ENCODE assay signal across 10 mouse cellular contexts in the genomic region with DNA sequence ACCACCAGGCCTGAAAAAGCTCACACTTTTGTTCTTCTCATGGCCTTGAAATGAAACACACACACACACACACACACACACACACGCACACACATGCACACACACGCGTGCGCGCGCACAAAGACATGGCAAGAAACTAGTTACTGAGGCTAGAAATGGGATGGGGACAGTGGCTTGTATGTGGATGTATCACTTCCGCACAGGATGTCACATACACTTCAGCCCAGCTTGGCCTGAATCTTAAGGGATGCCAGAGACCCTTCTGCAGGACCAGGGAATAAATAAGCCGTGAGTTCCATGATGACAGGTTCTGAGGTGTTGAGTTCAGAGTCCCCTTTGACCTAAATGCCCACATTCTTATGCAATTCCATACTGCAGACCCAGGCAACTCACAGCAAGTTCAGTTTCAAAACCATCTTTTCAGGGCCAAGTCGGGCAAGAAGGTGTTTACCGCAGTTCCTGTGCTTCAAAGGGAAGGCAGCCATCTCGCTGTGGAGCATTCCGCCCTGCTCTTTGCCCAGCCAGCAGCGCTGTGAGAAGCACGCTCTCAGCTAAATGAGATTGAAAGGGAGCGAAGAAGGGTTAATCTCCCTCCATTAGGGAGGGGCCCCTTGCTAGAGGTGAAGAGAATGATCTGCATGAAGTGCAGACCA. TPM values are rescaled to one million over a fixed set of nuclear protein-coding genes. Genes with fewer than 3 reads are reported as not detected.
DNase-seq lines count a peak whose midpoint lies in the region; ATAC-seq lines count a peak whose summit lies in the region.
"Had no signal": no experiment of that assay in that cellular context is flagged by ENCODE, and none has a peak within 500 bp of the region (broad histone marks: within the 10 kb centered on the region; RNA-seq: fewer than 3 reads in every experiment).

No protein-coding gene starts in this region.

- no peak overlapping the region for H3K4me2 ChIP-seq in intestine, embryonic 16.5 days (ENCODE audit: low read depth, low read length)
- no peak overlapping the region for H3K4me2 ChIP-seq in stomach, embryonic 16.5 days (ENCODE audit: low read depth, low read length)
- H3K4me2 ChIP-seq: embryonic facial prominence, embryonic 13.5 days had no signal

- no peak overlapping the region for H3K4me3 ChIP-seq in intestine, embryonic 16.5 days (ENCODE audit: low read length)
- H3K4me3 ChIP-seq in stomach, embryonic 16.5 days (replicated peaks; ENCODE audit: low read length), result no peak overlapping the region
- H3K4me3 ChIP-seq: embryonic facial prominence, embryonic 13.5 days had no signal

- no peak overlapping the region for H3K9ac ChIP-seq in intestine, embryonic 16.5 days (ENCODE audit: low read depth, low read length)
- no peak overlapping the region for H3K9ac ChIP-seq in stomach, embryonic 16.5 days (ENCODE audit: low read length)
- H3K9ac ChIP-seq: embryonic facial prominence, embryonic 13.5 days had no signal

- no peaks in the 10 kb centered on the region for H3K36me3 ChIP-seq in intestine, embryonic 16.5 days (ENCODE audit: control insufficient read depth, insufficient read depth, low read length)
- H3K36me3 ChIP-seq in stomach, embryonic 16.5 days (ENCODE audit: control insufficient read depth, insufficient read depth, low read length), result no peaks in the 10 kb centered on the region
- H3K36me3 ChIP-seq: embryonic facial prominence, embryonic 13.5 days had no signal

- no peak for ATAC-seq in intestine, embryonic 16.5 days
- no peak for ATAC-seq in stomach, embryonic 16.5 days (ENCODE audit: insufficient read depth, low FRiP score)

- DNase-seq in adrenal gland, postnatal 10 days, result peak; percentile 56
- no peak for DNase-seq in adrenal gland, postnatal 25 days
- peak; percentile 62 for DNase-seq in retina, postnatal 1 day
- DNase-seq in retina, embryonic 14.5 days (ENCODE audit: low spot score), result no peak
- no peak for DNase-seq in cerebellum, postnatal 14 days
- DNase-seq in layer of hippocampus, adult 8-10 months (ENCODE audit: low spot score in 2 of 2), result no peak
- DNase-seq: cerebellum, adult 11 months had no signal

- 77% methylated on average over 15 of the region's 15 CpGs for WGBS in intestine, embryonic 16.5 days
- 74% methylated on average over 15 of the region's 15 CpGs for WGBS in stomach, embryonic 16.5 days

- H3K27ac ChIP-seq in intestine, embryonic 16.5 days (ENCODE audit: low read length), result peak overlapping the region; percentile 70
- peak overlapping the region; percentile 45 for H3K27ac ChIP-seq in stomach, embryonic 16.5 days (ENCODE audit: low read length)
- H3K27ac ChIP-seq: embryonic facial prominence, embryonic 13.5 days had no signal

- H3K9me3 ChIP-seq in intestine, embryonic 16.5 days (ENCODE audit: control insufficient read depth, low read length), result no peaks in the 10 kb centered on the region
- no peaks in the 10 kb centered on the region for H3K9me3 ChIP-seq in stomach, embryonic 16.5 days (replicated peaks; ENCODE audit: control insufficient read depth, low read length)
- H3K9me3 ChIP-seq: embryonic facial prominence, embryonic 13.5 days had no signal

- H3K27me3 ChIP-seq in intestine, embryonic 16.5 days (replicated peaks; ENCODE audit: control insufficient read depth, insufficient read depth, low read length), result no peaks in the 10 kb centered on the region
- H3K27me3 ChIP-seq in stomach, embryonic 16.5 days (ENCODE audit: control insufficient read depth, insufficient read depth, low read length), result no peaks in the 10 kb centered on the region
- H3K27me3 ChIP-seq: embryonic facial prominence, embryonic 13.5 days had no signal

- H3K4me1 ChIP-seq in intestine, embryonic 16.5 days (ENCODE audit: control insufficient read depth, insufficient read depth, low read length), result no peaks in the 10 kb centered on the region
- peaks cover 6% of the 10 kb centered on the region; the same call in 1 of the 2 replicates for H3K4me1 ChIP-seq in stomach, embryonic 16.5 days (ENCODE audit: control insufficient read depth, insufficient read depth, low read length)

RNA-seq across cellular contexts. Expression of gene Zbtb38, which starts 11.8 kb away (rescaled TPM):
- total RNA-seq in adrenal gland, postnatal 10 days (2021), result 10 to 100 TPM; 35.7 to 37.8 TPM
- 56.5 and 65.6 TPM in 2 replicates for total RNA-seq in adrenal gland, postnatal 25 days (2021)
- polyA plus RNA-seq in intestine, embryonic 16.5 days (2015; fragmentation: Nextera tagmentation; extraction: Ambion mirVana), result 20.3 and 20.6 TPM in 2 replicates
- 19.4 and 21.2 TPM in 2 replicates for polyA plus RNA-seq in stomach, embryonic 16.5 days (2015; fragmentation: Nextera tagmentation; extraction: Ambion mirVana)
- 10 to 100 TPM; 57.5 to 68.1 (median 62.3) TPM for total RNA-seq in layer of hippocampus, adult 8-10 months (2022)

Comparison
In these comparisons a context has a peak if more than half of its experiments do, and no peak if none do; other contexts are left out.
1. DNase-seq: peak in adrenal gland, postnatal 10 days (single experiment) and retina, postnatal 1 day (single experiment); none in adrenal gland, postnatal 25 days (single experiment), retina, embryonic 14.5 days (single experiment), cerebellum, postnatal 14 days (0 of 2) and layer of hippocampus, adult 8-10 months (0 of 2).